Mouse (Mus musculus) Patski (cell line): Measurements from ENCODE around the gene Lrrc49. TPM values are rescaled to one million over a fixed set of nuclear protein-coding genes. Genes with fewer than 3 reads are reported as not detected.

Experiments used
- ATAC-seq: fragments of 100-300 bp; one replicate; pipeline ENCODE4 v1.8.0; 2021
- CTCF ChIA-PET: fragments of 350-600 bp; sonication (Branson Sonifier 250); formaldehyde crosslinking; loops from one replicate; lab custom pipeline; 2022; ENCODE audit warnings: inconsistent platforms; lab: Charles Lee
- POLR2A ChIA-PET: fragments of 350-600 bp; sonication (Branson Sonifier 250); formaldehyde crosslinking; loops from one replicate; lab custom pipeline; 2022; ENCODE audit warnings: antibody characterized with exemption, inconsistent platforms; lab: Charles Lee
- DNase-seq: peaks from one replicate; pipeline ENCODE4 v3.0.0-alpha.2; 2011; ENCODE audit warnings: low read depth, low spot score
- H3K27me3 ChIP-seq: fragments of 371-371 bp; one replicate; pipeline ENCODE4 v1.5.1; 2021
- CTCF ChIP-seq: fragments of 100-300 bp; IDR thresholded peaks from one replicate; pipeline ENCODE4 v1.5.1; 2021
- in situ Hi-C: fragments of 300-500 bp; cut with MboI; formaldehyde crosslinking; loops from 3 replicates; pipeline ENCODE4 v1.11.1; 2018; ENCODE audit warnings: low pct_unique_long_range_greater_than_20kb, mixed read lengths
- polyA plus RNA-seq: library from polyadenylated mRNA; unstranded; gene quantifications from one replicate; pipeline ENCODE4 v1.2.3, GENCODE M21; 2021

Lrrc49 gene
- polyA plus RNA-seq, 1 experiment from 2014 or later: 22.7 TPM

DNA sequence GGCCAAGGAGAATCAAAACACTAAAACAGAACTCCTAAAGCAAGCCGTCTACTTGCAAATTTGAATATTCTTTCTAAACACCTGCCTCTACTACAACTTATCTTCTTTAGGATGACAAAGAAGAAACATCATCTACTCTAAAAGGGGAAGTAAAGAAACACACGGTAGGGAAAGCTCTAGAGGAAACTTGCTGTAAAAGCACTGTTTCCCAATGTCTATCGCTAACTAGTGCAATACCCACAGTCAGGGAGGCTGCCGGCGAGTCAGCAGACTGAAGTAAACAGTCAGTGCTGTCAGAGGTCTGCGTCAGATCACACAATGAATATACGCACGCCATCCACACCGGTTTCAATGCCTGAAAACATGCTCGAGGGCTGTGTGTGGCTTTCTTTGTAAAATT, 86.0 kb downstream of the Lrrc49 start:
- ChIA-PET CTCF (no interaction called here), POLR2A (no interaction called here)
- DNase-seq (no peak), ATAC-seq (no peak)
- TF ChIP-seq CTCF: no peak
- H3K27me3 ChIP-seq: no peaks in the 10 kb centered on the region
- in situ Hi-C loops: no loop called here

DNA sequence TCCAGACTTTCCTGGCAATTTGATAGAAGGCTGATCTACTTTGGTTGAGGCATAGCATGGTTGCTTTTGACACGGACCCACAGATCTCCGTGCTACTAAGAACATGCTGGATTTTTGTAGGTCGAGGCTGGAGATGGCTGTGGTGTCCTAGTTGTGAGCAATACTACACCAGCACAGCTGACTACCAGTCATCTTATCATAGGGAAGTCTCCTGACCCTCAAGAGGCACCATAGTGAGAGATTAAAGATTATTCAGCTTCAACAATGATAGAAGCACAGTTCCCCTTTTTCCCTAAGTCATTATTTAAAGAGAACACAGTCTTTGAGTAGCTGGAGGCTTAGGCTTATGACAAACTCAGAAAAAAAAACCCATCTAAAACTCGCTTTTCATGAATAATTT, 87.7 kb downstream of the Lrrc49 start:
- no peak for TF ChIP-seq CTCF
- ATAC-seq (no peak), DNase-seq (no peak)
- in situ Hi-C loops: no loop called here
- CTCF ChIA-PET: interaction anchor here (1.4 kb wide), 1 partner anchor 355 kb away, joined by 6 read pairs; no protein-coding TSS in a partner anchor
- H3K27me3 ChIP-seq: no peaks in the 10 kb centered on the region
- POLR2A ChIA-PET: interaction anchor here (0.5 kb wide), 1 partner anchor 547 kb away, joined by 4 read pairs; no protein-coding TSS in a partner anchor

- no peak for ATAC-seq
- in situ Hi-C loops: loop anchor here (5.0 kb wide), 1 partner anchor 352 kb away; no protein-coding TSS in a partner anchor
These were observed 88.5 kb downstream of the Lrrc49 start for GRCm38 (mm10) chr9:60599489-60599888.

DNA sequence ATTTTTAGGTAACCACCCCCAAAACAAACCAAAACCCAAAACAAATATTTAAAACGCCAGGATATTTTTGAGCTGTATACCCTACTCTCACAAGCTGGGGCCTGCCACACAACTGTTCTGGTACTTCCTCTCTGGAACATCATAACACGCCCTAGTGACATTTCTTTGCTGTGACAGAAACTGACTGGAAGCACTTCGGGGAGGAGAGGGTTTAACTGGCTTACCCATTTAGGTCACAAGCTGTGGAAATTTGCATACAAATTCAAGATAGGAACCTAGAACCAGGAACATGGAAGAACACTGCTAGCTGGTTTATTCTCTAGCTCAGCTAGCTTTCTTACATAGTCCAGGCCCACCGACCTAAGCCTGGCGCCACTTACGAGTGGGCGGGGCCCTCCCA, 92.6 kb downstream of the Lrrc49 start:
- no peaks in the 10 kb centered on the region for H3K27me3 ChIP-seq
- no peak for TF ChIP-seq CTCF
- in situ Hi-C loops: loop anchor here (5.0 kb wide), 1 partner anchor 348 kb away; no protein-coding TSS in a partner anchor
- ChIA-PET CTCF (interaction anchor here (1.0 kb wide), 1 partner anchor 320 kb away, joined by 3 read pairs; no protein-coding TSS in a partner anchor), POLR2A (no interaction called here)
- ATAC-seq (no peak), DNase-seq (no peak)

More at GRCm38 (mm10) chr9:60599489-60599888, 88.5 kb downstream of the Lrrc49 start:
- CTCF ChIA-PET: interaction anchor here (2.6 kb wide), 1 partner anchor 356 kb away, joined by 7 read pairs; no protein-coding TSS in a partner anchor
- no peak for DNase-seq
- TF ChIP-seq CTCF: peak; percentile 79
- POLR2A ChIA-PET: no interaction called here
- H3K27me3 ChIP-seq: no peaks in the 10 kb centered on the region

- in situ Hi-C loops: no loop called here
- ATAC-seq: no peak
- H3K27me3 ChIP-seq: no peaks in the 10 kb centered on the region
- ChIA-PET POLR2A (no interaction called here), CTCF (interaction anchor here (1.5 kb wide), 1 partner anchor 44 kb away, joined by 3 read pairs; no protein-coding TSS in a partner anchor)
- TF ChIP-seq CTCF: no peak
- no peak for DNase-seq
These were observed 95.0 kb downstream of the Lrrc49 start for GRCm38 (mm10) chr9:60592974-60593373.

GRCm38 (mm10) chr9:60592363-60592762, 95.6 kb downstream of the Lrrc49 start:
- no peaks in the 10 kb centered on the region for H3K27me3 ChIP-seq
- CTCF ChIA-PET: no interaction called here
- ATAC-seq (no peak), DNase-seq (no peak)
- in situ Hi-C loops: no loop called here
- POLR2A ChIA-PET: no interaction called here
- no peak for TF ChIP-seq CTCF

DNA sequence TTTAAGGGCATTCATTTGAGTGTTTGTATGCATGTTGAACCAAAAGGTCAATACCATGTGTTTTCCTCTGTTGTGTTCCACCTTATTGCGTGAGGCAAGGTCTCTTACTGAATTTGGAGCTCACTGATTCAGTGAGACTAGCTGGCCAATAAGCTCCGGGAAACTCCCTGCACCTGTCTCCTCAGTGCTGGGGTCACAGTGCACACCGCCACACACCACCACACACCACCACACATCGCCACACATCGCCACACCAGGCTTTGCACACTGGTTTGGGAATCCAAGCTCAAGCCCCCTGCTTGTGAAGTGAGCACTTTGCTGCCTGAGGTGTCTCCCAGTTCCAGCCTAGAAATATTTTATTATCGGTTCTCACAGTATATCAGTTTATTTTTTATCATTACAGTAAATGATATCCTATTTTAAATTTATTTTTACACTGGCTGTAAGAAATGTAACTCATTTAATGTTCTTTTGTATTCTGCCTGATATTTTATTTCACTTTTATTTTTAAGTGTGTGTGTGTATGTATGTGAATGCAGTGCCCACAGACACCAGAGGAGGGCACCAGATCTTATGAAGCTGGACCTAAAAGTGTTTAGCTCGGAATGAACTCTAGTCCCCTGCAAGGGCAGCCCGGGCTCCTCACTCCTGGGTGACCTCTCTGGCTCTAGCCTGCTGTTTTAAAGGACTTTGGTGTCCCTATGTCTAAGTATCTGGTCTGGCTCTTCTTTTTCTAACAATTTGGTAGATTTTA, 96.9 kb downstream of the Lrrc49 start:
- in situ Hi-C loops: no loop called here
- DNase-seq (no peak), ATAC-seq (no peak)
- ChIA-PET CTCF (no interaction called here), POLR2A (no interaction called here)
- H3K27me3 ChIP-seq: no peaks in the 10 kb centered on the region
- peak; percentile 34 for TF ChIP-seq CTCF

DNA sequence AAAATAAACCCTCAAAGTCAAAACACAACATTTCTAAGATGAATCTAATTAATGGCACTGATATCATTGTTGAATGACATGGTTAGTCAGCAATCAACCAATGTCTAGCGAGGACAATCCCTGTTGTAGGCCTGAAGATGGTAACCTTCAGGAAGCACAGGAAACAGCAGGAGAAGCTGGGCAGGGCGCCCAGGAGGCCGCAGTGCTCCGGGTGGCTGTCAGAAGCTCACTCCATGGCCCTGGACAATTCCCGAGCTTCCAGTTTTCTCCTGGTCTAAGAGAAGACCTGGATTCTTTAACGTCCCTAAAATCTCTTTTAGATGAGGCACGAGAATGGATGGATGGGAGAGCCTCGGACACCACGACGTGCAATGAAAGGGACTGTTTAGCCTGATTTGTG, 99.0 kb downstream of the Lrrc49 start:
- in situ Hi-C loops: no loop called here
- ChIA-PET POLR2A (no interaction called here), CTCF (interaction anchor here (0.7 kb wide), 1 partner anchor 345 kb away, joined by 4 read pairs; no protein-coding TSS in a partner anchor)
- no peaks in the 10 kb centered on the region for H3K27me3 ChIP-seq
- TF ChIP-seq CTCF: no peak
- DNase-seq: no peak
- ATAC-seq: no peak

- DNase-seq: no peak
- ATAC-seq: no peak
- ChIA-PET POLR2A (no interaction called here), CTCF (interaction anchor here (0.9 kb wide), 1 partner anchor 68 kb away, joined by 3 read pairs; no protein-coding TSS in a partner anchor)
- H3K27me3 ChIP-seq: no peaks in the 10 kb centered on the region
- no peak for TF ChIP-seq CTCF
- in situ Hi-C loops: no loop called here
These were observed 101.0 kb downstream of the Lrrc49 start for GRCm38 (mm10) chr9:60586920-60587319.

- CTCF ChIA-PET: interaction anchor here (1.3 kb wide), 1 partner anchor 23 kb away, joined by 3 read pairs; no protein-coding TSS in a partner anchor
- no peak for TF ChIP-seq CTCF
- in situ Hi-C loops: no loop called here
- H3K27me3 ChIP-seq: no peaks in the 10 kb centered on the region
- ATAC-seq: no peak
- no peak for DNase-seq
- POLR2A ChIA-PET: interaction anchor here (0.6 kb wide), 1 partner anchor 69 kb away, joined by 4 read pairs; no protein-coding TSS in a partner anchor
These were observed 102.8 kb downstream of the Lrrc49 start for GRCm38 (mm10) chr9:60585206-60585605.

GRCm38 (mm10) chr9:60582553-60582952, 105.4 kb downstream of the Lrrc49 start:
- in situ Hi-C loops: no loop called here
- POLR2A ChIA-PET: no interaction called here

More at GRCm38 (mm10) chr9:60582553-60582952, 105.4 kb downstream of the Lrrc49 start:
- CTCF ChIA-PET: no interaction called here
- TF ChIP-seq CTCF: no peak
- DNase-seq (no peak), ATAC-seq (no peak)
- no peaks in the 10 kb centered on the region for H3K27me3 ChIP-seq
